Mouse (Mus musculus) hindbrain, embryonic 11.5 days (tissue): Measurements from ENCODE around the gene Evpl. TPM values are rescaled to one million over a fixed set of nuclear protein-coding genes. Genes with fewer than 3 reads are reported as not detected.

Experiments used
- ATAC-seq: fragments of 200-750 bp; cut with Nextera tagmentation; 2 replicates; pipeline ENCODE4 v1.8.0; 2017; ENCODE audit warnings: mild to moderate bottlenecking, moderate TSS enrichment, moderate library complexity; ENCODE audit not compliant: low FRiP score
- DNase-seq: peaks from one replicate; pipeline ENCODE4 v3.0.0-alpha.2; 2015; ENCODE audit warnings: low spot score
- H3K27ac ChIP-seq: fragments of 300-500 bp; sonication (generic); 2 replicates; pipeline ENCODE4 v1.5.1; 2014; ENCODE audit warnings: mild to moderate bottlenecking, low read depth, low read length
- H3K27me3 ChIP-seq: fragments of 300-500 bp; sonication (generic); 2 replicates; pipeline ENCODE4 v1.6.1; 2014; ENCODE audit warnings: mild to moderate bottlenecking, low read length, moderate library complexity, mixed read lengths; ENCODE audit not compliant: control insufficient read depth, insufficient read depth
- H3K36me3 ChIP-seq: fragments of 300-500 bp; sonication (generic); 2 replicates; pipeline ENCODE4 v1.6.1; 2014; ENCODE audit warnings: mild to moderate bottlenecking, low read length, moderate library complexity, mixed read lengths; ENCODE audit not compliant: control insufficient read depth, insufficient read depth
- H3K4me1 ChIP-seq: fragments of 300-500 bp; sonication (generic); replicated peaks from 2 replicates; pipeline ENCODE4 v1.6.1; 2014; ENCODE audit warnings: low read length, mixed read lengths; ENCODE audit not compliant: control insufficient read depth, insufficient read depth
- H3K4me2 ChIP-seq: fragments of 300-500 bp; sonication (generic); replicated peaks from 2 replicates; pipeline ENCODE4 v1.6.1; 2014; ENCODE audit warnings: mild to moderate bottlenecking, low read depth, low read length
- H3K4me3 ChIP-seq: fragments of 300-500 bp; sonication (generic); 2 replicates; pipeline ENCODE4 v1.5.1; 2014; ENCODE audit warnings: low read depth, low read length
- H3K9ac ChIP-seq: fragments of 300-500 bp; sonication (generic); 2 replicates; pipeline ENCODE4 v1.6.1; 2014; ENCODE audit warnings: low read depth, low read length
- H3K9me3 ChIP-seq: fragments of 300-500 bp; sonication (generic); 2 replicates; pipeline ENCODE4 v1.6.1; 2016; ENCODE audit warnings: low read length; ENCODE audit not compliant: control insufficient read depth
- WGBS: fragments of 180-500 bp; shearing (Covaris S2); extraction: QIAGEN DNeasy Blood & Tissue Kit; methylation state at CpG from one replicate; pipeline ENCODE4 v1.1.7; 2014; 5-methylcytosine and 5-hydroxymethylcytosine counted together
- polyA plus RNA-seq: library from polyadenylated mRNA; unstranded; fragments of >200 nt; fragmentation: Nextera tagmentation; extraction: Ambion mirVana; gene quantifications from 2 replicates; pipeline ENCODE4 v1.2.1, GENCODE M21; 2014

Evpl gene
- polyA plus RNA-seq, 1 experiment from 2014 or later = 0.52 TPM

GRCm38 (mm10) chr11:116198639-116199531 lies 39.0 kb downstream of the Evpl start, which contains the start of the genes Ten1 and Acox1:
Gene Ten1, plus strand, starts transcription at chr11:116198855.
Gene Acox1, minus strand, starts transcription at chr11:116199045.
- H3K36me3 ChIP-seq = no peaks in the 10 kb centered on the region
- H3K27me3 ChIP-seq = no peaks in the 10 kb centered on the region
- no peaks in the 10 kb centered on the region for H3K9me3 ChIP-seq
- WGBS = under 1% methylated on average over 59 of the region's 62 CpGs
- peak within 1 kb of the TSS; percentile 97 for H3K27ac ChIP-seq
- H3K4me3 ChIP-seq = peak within 1 kb of the TSS; percentile 82
- DNase-seq (peak; percentile 98), ATAC-seq (peak; percentile 99)
- peak within 1 kb of the TSS; percentile 83 for H3K4me2 ChIP-seq
- H3K9ac ChIP-seq = peak within 1 kb of the TSS; percentile 88
- H3K4me1 ChIP-seq = no peaks in the 10 kb centered on the region

- ATAC-seq (no peak), DNase-seq (no peak)
- Histone ChIP-seq H3K9ac (peak overlapping the region; percentile 88), H3K4me3 (peak overlapping the region; percentile 82), H3K27ac (peak overlapping the region; percentile 97), H3K9me3 (no peaks in the 10 kb centered on the region), H3K4me1 (no peaks in the 10 kb centered on the region), H3K4me2 (peak overlapping the region; percentile 83), H3K36me3 (no peaks in the 10 kb centered on the region), H3K27me3 (no peaks in the 10 kb centered on the region)
- WGBS = 30% methylated on average over 13 of the region's 13 CpGs
Measured at GRCm38 (mm10) chr11:116198132-116198531, 39.7 kb downstream of the Evpl start.

- H3K4me3 ChIP-seq = no peak overlapping the region
- no peaks in the 10 kb centered on the region for H3K4me1 ChIP-seq
- H3K4me2 ChIP-seq = 0 out of 2 replicates have a peak overlapping the region, but pooled peaks have one; percentile 1
- 90% methylated on average over 6 of the region's 6 CpGs for WGBS
- ATAC-seq (no peak), DNase-seq (no peak)
- no peak overlapping the region for H3K27ac ChIP-seq
- H3K36me3 ChIP-seq = no peaks in the 10 kb centered on the region
- peak overlapping the region; percentile 24; the same call in 1 of the 2 replicates for H3K9ac ChIP-seq
- H3K27me3 ChIP-seq = no peaks in the 10 kb centered on the region
- H3K9me3 ChIP-seq = no peaks in the 10 kb centered on the region
Measured at GRCm38 (mm10) chr11:116197584-116197906, 40.3 kb downstream of the Evpl start.

GRCm38 (mm10) chr11:116196866-116197583 lies 40.9 kb downstream of the Evpl start:
- H3K36me3 ChIP-seq = no peaks in the 10 kb centered on the region
- H3K9ac ChIP-seq = peak overlapping the region; percentile 24; the same call in 1 of the 2 replicates
- H3K4me3 ChIP-seq = no peak overlapping the region
- ATAC-seq (no peak), DNase-seq (no peak)
- no peaks in the 10 kb centered on the region for H3K9me3 ChIP-seq
- H3K4me1 ChIP-seq = no peaks in the 10 kb centered on the region
- 94% methylated on average over 18 of the region's 18 CpGs for WGBS
- H3K27me3 ChIP-seq = no peaks in the 10 kb centered on the region
- H3K4me2 ChIP-seq = 0 out of 2 replicates have a peak overlapping the region, but pooled peaks have one; percentile 1
- H3K27ac ChIP-seq = no peak overlapping the region

- Histone ChIP-seq H3K4me3 (no peak overlapping the region), H3K9me3 (no peaks in the 10 kb centered on the region), H3K4me2 (no peak overlapping the region), H3K4me1 (no peaks in the 10 kb centered on the region), H3K27me3 (no peaks in the 10 kb centered on the region), H3K36me3 (no peaks in the 10 kb centered on the region), H3K9ac (no peak overlapping the region), H3K27ac (no peak overlapping the region)
- ATAC-seq = no peak
- WGBS = 90% methylated on average over 3 of the region's 3 CpGs
- DNase-seq = no peak
Measured at GRCm38 (mm10) chr11:116196336-116196735, 41.5 kb downstream of the Evpl start.

- 76% methylated on average over 5 of the region's 5 CpGs for WGBS
- no peak for ATAC-seq
- H3K36me3 ChIP-seq = no peaks in the 10 kb centered on the region
Measured at GRCm38 (mm10) chr11:116195252-116195651, 42.6 kb downstream of the Evpl start.

GRCm38 (mm10) chr11:116194619-116195018 lies 43.3 kb downstream of the Evpl start:
- no peak overlapping the region for H3K9ac ChIP-seq
- no peaks in the 10 kb centered on the region for H3K27me3 ChIP-seq
- H3K36me3 ChIP-seq = no peaks in the 10 kb centered on the region
- no peaks in the 10 kb centered on the region for H3K9me3 ChIP-seq
- no peak overlapping the region for H3K4me3 ChIP-seq
- no peaks in the 10 kb centered on the region for H3K4me1 ChIP-seq
- ATAC-seq = no peak
- no peak for DNase-seq
- 95% methylated on average over 8 of the region's 8 CpGs for WGBS
- no peak overlapping the region for H3K4me2 ChIP-seq
- no peak overlapping the region for H3K27ac ChIP-seq

More at GRCm38 (mm10) chr11:116195252-116195651, 42.6 kb downstream of the Evpl start:
- Histone ChIP-seq H3K4me1 (no peaks in the 10 kb centered on the region), H3K9me3 (no peaks in the 10 kb centered on the region), H3K4me3 (no peak overlapping the region), H3K9ac (no peak overlapping the region), H3K27ac (no peak overlapping the region), H3K27me3 (no peaks in the 10 kb centered on the region), H3K4me2 (no peak overlapping the region)
- no peak for DNase-seq

GRCm38 (mm10) chr11:116187226-116187930 lies 50.5 kb downstream of the Evpl start:
- H3K27ac ChIP-seq = no peak overlapping the region
- no peak overlapping the region for H3K4me2 ChIP-seq
- H3K9me3 ChIP-seq = no peaks in the 10 kb centered on the region
- H3K36me3 ChIP-seq = 0 out of 2 replicates have a peak, but pooled peaks cover 3% of the 10 kb centered on the region
- no peaks in the 10 kb centered on the region for H3K27me3 ChIP-seq
- H3K4me1 ChIP-seq = no peaks in the 10 kb centered on the region; the same call in 1 of the 2 replicates
- peak; percentile 6 for DNase-seq
- H3K4me3 ChIP-seq = no peak overlapping the region
- 0 out of 2 replicates have a peak overlapping the region, but pooled peaks have one; percentile 15 for H3K9ac ChIP-seq
- ATAC-seq = no peak
- 47% methylated on average over 11 of the region's 11 CpGs for WGBS
